Mouse (Mus musculus) myocyte (in vitro differentiated cells): ENCODE results near the gene Cwh43.

Experiments used
- MYOG ChIP-seq, 3 experiments: IDR thresholded peaks; one replicate each; pipeline ENCODE4 v1.6.1; 2011; ENCODE audit warnings: control low read depth in 2 of 3, low read depth in 2 of 3, mild to moderate bottlenecking in 2 of 3; ENCODE audit not compliant: insufficient read length in 2 of 3, control insufficient read depth in 1 of 3, insufficient read depth in 1 of 3
- POLR2A ChIP-seq: IDR thresholded peaks from one replicate; pipeline ENCODE4 v1.6.1; 2011; ENCODE audit warnings: low read depth, mild to moderate bottlenecking, control low read depth, moderate library complexity; ENCODE audit not compliant: insufficient read length
- POLR2AphosphoS2 ChIP-seq: IDR thresholded peaks from one replicate; pipeline ENCODE4 v1.6.1; 2011; ENCODE audit warnings: low read depth, control low read depth; ENCODE audit not compliant: insufficient read length
- USF1 ChIP-seq: IDR thresholded peaks from one replicate; pipeline ENCODE4 v1.6.1; 2011; ENCODE audit warnings: low read depth, mild to moderate bottlenecking, control low read depth, moderate library complexity

- no peak for TF ChIP-seq POLR2AphosphoS2
- TF ChIP-seq MYOG (IDR thresholded peaks at IDR 0.05; ENCODE audit: control insufficient read depth in 1 of 3, insufficient read depth in 1 of 3, insufficient read length in 2 of 3, low read depth in 2 of 3), result no peak
- no peak for TF ChIP-seq POLR2A
- TF ChIP-seq USF1, result no peak
These were observed 4.1 kb downstream of the Cwh43 start for GRCm38 (mm10) chr5:73409970-73410369.
